Mouse (Mus musculus) bone marrow macrophage, adult 2 months (primary cell): ENCODE results near the gene Gimap7.

Source experiments
- CTCF ChIP-seq: IDR thresholded peaks from 2 replicates; pipeline ENCODE4 v1.5.1; 2012; ENCODE audit warnings: low read depth, mild to moderate bottlenecking, low read length, moderate library complexity
- POLR2A ChIP-seq: IDR thresholded peaks from 2 replicates; pipeline ENCODE4 v1.6.1; 2012; ENCODE audit warnings: mild to moderate bottlenecking, low read depth, low read length, borderline replicate concordance

DNA sequence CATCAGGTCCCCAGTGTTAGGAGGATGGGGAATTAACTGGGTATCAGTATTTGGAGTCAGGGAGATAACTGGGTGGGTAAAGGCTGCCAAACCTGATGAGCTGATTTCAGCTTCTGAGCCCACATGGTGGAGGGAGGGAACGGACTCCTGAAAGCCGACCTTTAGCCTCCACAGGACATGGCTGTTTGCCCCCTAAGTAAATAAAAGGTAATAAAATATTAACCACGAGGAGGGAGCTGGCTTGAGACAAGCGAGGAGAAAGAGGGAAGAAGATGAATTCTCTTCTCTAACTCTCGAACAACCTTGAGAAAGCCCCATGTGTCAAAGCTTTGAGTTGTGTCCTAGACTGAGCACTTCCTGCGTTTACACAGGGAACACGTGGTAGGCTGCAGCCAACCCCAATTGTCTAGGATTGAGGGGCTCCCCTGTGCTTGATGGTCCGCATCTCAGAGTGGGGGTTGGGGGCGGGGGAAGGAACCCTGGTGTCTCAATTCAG, 23.3 kb downstream of the Gimap7 start:
- TF ChIP-seq CTCF (no peak), POLR2A (no peak)
